Mouse (Mus musculus): Measurements from ENCODE around the gene Itgb4. TPM values are rescaled to one million over a fixed set of nuclear protein-coding genes. Genes with fewer than 3 reads are reported as not detected.

Gene Itgb4
- polyA plus RNA-seq, 1 experiment, result 2.5 TPM

- Histone ChIP-seq H3K4me1 (ENCODE audit: control insufficient read depth, insufficient read depth, insufficient read length) (peaks cover 10% of the 10 kb centered on the region; the same call in 1 of the 2 replicates), H3K36me3 (ENCODE audit: control insufficient read depth, insufficient read depth, low read length) (no peaks in the 10 kb centered on the region), H3K4me3 (ENCODE audit: extremely low read depth, insufficient read depth, insufficient read length) (no peak overlapping the region), H3K27me3 (ENCODE audit: control insufficient read depth, insufficient read depth, low read length) (no peaks in the 10 kb centered on the region), H3K27ac (ENCODE audit: insufficient read depth, low read length) (no peak overlapping the region)
- DNase-seq (ENCODE audit: low read depth in 1 of 2, low spot score in 2 of 2), result no peak
- TF ChIP-seq POLR2A (IDR thresholded peaks at IDR 0.05; ENCODE audit: low read depth, low read length) (no peak), CTCF (IDR thresholded peaks at IDR 0.05; ENCODE audit: extremely low read depth, insufficient read depth, insufficient read length, insufficient replicate concordance) (no peak)
- WGBS, result 87% methylated on average over 10 of the region's 10 CpGs
These were observed 26.1 kb downstream of the Itgb4 start for GRCm38 (mm10) chr11:116000607-116001006.

- Histone ChIP-seq H3K27ac (ENCODE audit: insufficient read depth, low read length) (no peak overlapping the region), H3K4me1 (ENCODE audit: control insufficient read depth, insufficient read depth, insufficient read length) (peaks cover 11% of the 10 kb centered on the region; the same call in 1 of the 2 replicates), H3K36me3 (ENCODE audit: control insufficient read depth, insufficient read depth, low read length) (no peaks in the 10 kb centered on the region), H3K27me3 (ENCODE audit: control insufficient read depth, insufficient read depth, low read length) (no peaks in the 10 kb centered on the region), H3K4me3 (ENCODE audit: extremely low read depth, insufficient read depth, insufficient read length) (no peak overlapping the region)
- no peak for DNase-seq (ENCODE audit: low read depth in 1 of 2, low spot score in 2 of 2)
- TF ChIP-seq CTCF (IDR thresholded peaks at IDR 0.05; ENCODE audit: extremely low read depth, insufficient read depth, insufficient read length, insufficient replicate concordance) (no peak), POLR2A (IDR thresholded peaks at IDR 0.05; ENCODE audit: low read depth, low read length) (no peak)
- WGBS, result 64% methylated on average over 6 of the region's 6 CpGs
These were observed 27.2 kb downstream of the Itgb4 start for GRCm38 (mm10) chr11:116001725-116002124.

- Histone ChIP-seq H3K36me3 (ENCODE audit: control insufficient read depth, insufficient read depth, low read length) (no peaks in the 10 kb centered on the region), H3K4me1 (ENCODE audit: control insufficient read depth, insufficient read depth, insufficient read length) (peaks cover 11% of the 10 kb centered on the region; the same call in 1 of the 2 replicates), H3K27ac (ENCODE audit: insufficient read depth, low read length) (no peak overlapping the region), H3K4me3 (ENCODE audit: extremely low read depth, insufficient read depth, insufficient read length) (no peak overlapping the region), H3K27me3 (ENCODE audit: control insufficient read depth, insufficient read depth, low read length) (no peaks in the 10 kb centered on the region)
- DNase-seq (ENCODE audit: low read depth in 1 of 2, low spot score in 2 of 2), result no peak
- 84% methylated on average over 3 of the region's 3 CpGs for WGBS
- no peak for TF ChIP-seq CTCF (IDR thresholded peaks at IDR 0.05; ENCODE audit: extremely low read depth, insufficient read depth, insufficient read length, insufficient replicate concordance)
- no peak for TF ChIP-seq POLR2A (IDR thresholded peaks at IDR 0.05; ENCODE audit: low read depth, low read length)
These were observed 28.4 kb downstream of the Itgb4 start for GRCm38 (mm10) chr11:116002894-116003293.

- no peak for TF ChIP-seq CTCF (IDR thresholded peaks at IDR 0.05; ENCODE audit: extremely low read depth, insufficient read depth, insufficient read length, insufficient replicate concordance)
- no peak for TF ChIP-seq POLR2A (IDR thresholded peaks at IDR 0.05; ENCODE audit: low read depth, low read length)
- Histone ChIP-seq H3K4me1 (ENCODE audit: control insufficient read depth, insufficient read depth, insufficient read length) (peaks cover 11% of the 10 kb centered on the region; the same call in 1 of the 2 replicates), H3K27me3 (ENCODE audit: control insufficient read depth, insufficient read depth, low read length) (no peaks in the 10 kb centered on the region), H3K27ac (ENCODE audit: insufficient read depth, low read length) (no peak overlapping the region; the same call in 1 of the 2 replicates), H3K36me3 (ENCODE audit: control insufficient read depth, insufficient read depth, low read length) (no peaks in the 10 kb centered on the region), H3K4me3 (ENCODE audit: extremely low read depth, insufficient read depth, insufficient read length) (peak overlapping the region; percentile 57)
- WGBS, result 23% methylated on average over 8 of the region's 8 CpGs
- DNase-seq (ENCODE audit: low read depth in 1 of 2, low spot score in 2 of 2), result no peak
These were observed 29.8 kb downstream of the Itgb4 start for GRCm38 (mm10) chr11:116004186-116004823.

- Histone ChIP-seq H3K4me1 (ENCODE audit: control insufficient read depth, insufficient read depth, insufficient read length) (peaks cover 11% of the 10 kb centered on the region; the same call in 1 of the 2 replicates), H3K27me3 (ENCODE audit: control insufficient read depth, insufficient read depth, low read length) (no peaks in the 10 kb centered on the region), H3K27ac (ENCODE audit: insufficient read depth, low read length) (peak overlapping the region; percentile 38; the same call in 1 of the 2 replicates), H3K36me3 (ENCODE audit: control insufficient read depth, insufficient read depth, low read length) (peaks cover 3% of the 10 kb centered on the region; the same call in 1 of the 2 replicates), H3K4me3 (ENCODE audit: extremely low read depth, insufficient read depth, insufficient read length) (peak overlapping the region; percentile 57)
- 7% methylated on average over 52 of the region's 54 CpGs for WGBS
- peak; percentile 21; the same call in 1 of the 2 replicates for TF ChIP-seq CTCF (IDR thresholded peaks at IDR 0.05; ENCODE audit: extremely low read depth, insufficient read depth, insufficient read length, insufficient replicate concordance)
- no peak; the same call in 1 of the 2 replicates for TF ChIP-seq POLR2A (IDR thresholded peaks at IDR 0.05; ENCODE audit: low read depth, low read length)
- DNase-seq (ENCODE audit: low read depth in 1 of 2, low spot score in 2 of 2), result peak in 1 of 2 experiments; percentile 70
These were observed 30.6 kb downstream of the Itgb4 start for GRCm38 (mm10) chr11:116004840-116005700.

- H3K4me3 ChIP-seq (ENCODE audit: extremely low read depth, insufficient read depth, insufficient read length), result no peak overlapping the region
- no peak for DNase-seq (ENCODE audit: low read depth in 1 of 2, low spot score in 2 of 2)
- peaks cover 3% of the 10 kb centered on the region; the same call in 1 of the 2 replicates for H3K36me3 ChIP-seq (ENCODE audit: control insufficient read depth, insufficient read depth, low read length)
- WGBS, result 85% methylated on average over 9 of the region's 9 CpGs
- no peaks in the 10 kb centered on the region for H3K27me3 ChIP-seq (ENCODE audit: control insufficient read depth, insufficient read depth, low read length)
- TF ChIP-seq POLR2A (IDR thresholded peaks at IDR 0.05; ENCODE audit: low read depth, low read length) (no peak), CTCF (IDR thresholded peaks at IDR 0.05; ENCODE audit: extremely low read depth, insufficient read depth, insufficient read length, insufficient replicate concordance) (no peak)
- H3K4me1 ChIP-seq (ENCODE audit: control insufficient read depth, insufficient read depth, insufficient read length), result peaks cover 11% of the 10 kb centered on the region; the same call in 1 of the 2 replicates
- no peak overlapping the region for H3K27ac ChIP-seq (ENCODE audit: insufficient read depth, low read length)
These were observed 31.4 kb downstream of the Itgb4 start for GRCm38 (mm10) chr11:116005701-116006419.
